Mouse (Mus musculus): ENCODE results near the gene Nacad. TPM values are rescaled to one million over a fixed set of nuclear protein-coding genes. Genes with fewer than 3 reads are reported as not detected.

The Nacad gene
- total RNA-seq, 2 experiments from 2014 or later, result 41.3 to 51.0 TPM

- no peak for DNase-seq (ENCODE audit: low spot score in 2 of 2)
- intact Hi-C loops (cut with DNase I), result no loop called here
Observed at GRCm38 (mm10) chr11:6588295-6588694, 17.6 kb downstream of the Nacad start.

GRCm38 (mm10) chr11:6587249-6587940 lies 18.5 kb downstream of the Nacad start:
- intact Hi-C loops (cut with DNase I), result no loop called here
- no peak for DNase-seq (ENCODE audit: low spot score in 2 of 2)

DNA sequence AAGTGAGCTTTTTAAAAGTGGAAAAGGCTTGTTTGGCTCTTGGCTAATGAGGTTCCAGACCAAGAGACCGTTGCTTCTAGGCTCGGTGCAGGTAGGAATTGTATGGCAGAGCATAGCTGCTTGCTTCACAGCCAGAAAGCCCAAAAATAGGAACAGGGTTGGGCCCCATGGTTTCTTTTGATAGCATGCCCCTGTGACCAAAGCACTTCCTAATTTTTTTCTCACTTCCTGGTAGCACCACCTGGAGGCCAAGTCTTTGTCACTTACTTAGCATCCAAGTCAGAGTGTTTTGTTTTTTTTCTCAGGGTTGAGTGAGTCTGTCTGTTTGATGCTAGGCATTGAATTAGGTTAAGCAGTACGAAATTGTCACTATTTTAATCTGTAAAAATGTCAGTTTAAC lies 19.2 kb downstream of the Nacad start:
- intact Hi-C loops (cut with DNase I), result no loop called here
- no peak for DNase-seq (ENCODE audit: low spot score in 2 of 2)

DNA sequence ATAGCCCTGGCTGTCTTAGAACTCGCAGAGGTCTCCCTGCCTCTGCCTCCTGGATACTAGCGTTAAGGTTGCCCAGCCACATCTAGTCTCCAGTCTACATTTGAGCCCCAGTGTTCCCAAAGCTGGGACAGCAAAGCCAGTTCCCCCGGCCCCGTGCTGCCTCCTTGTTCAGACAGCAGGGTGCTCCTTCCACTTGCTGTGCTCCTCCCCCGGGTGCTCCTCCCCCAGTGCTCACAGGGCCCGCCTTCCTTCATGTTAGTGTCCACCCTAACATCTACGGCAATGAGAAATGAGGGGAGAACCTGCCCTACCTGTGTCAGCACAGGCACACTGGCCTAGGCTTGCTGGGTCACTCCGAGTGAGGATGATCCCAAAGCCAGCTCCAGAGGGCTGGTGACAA lies 20.1 kb downstream of the Nacad start:
- DNase-seq (ENCODE audit: low spot score in 2 of 2), result no peak
- intact Hi-C loops (cut with DNase I), result no loop called here

DNA sequence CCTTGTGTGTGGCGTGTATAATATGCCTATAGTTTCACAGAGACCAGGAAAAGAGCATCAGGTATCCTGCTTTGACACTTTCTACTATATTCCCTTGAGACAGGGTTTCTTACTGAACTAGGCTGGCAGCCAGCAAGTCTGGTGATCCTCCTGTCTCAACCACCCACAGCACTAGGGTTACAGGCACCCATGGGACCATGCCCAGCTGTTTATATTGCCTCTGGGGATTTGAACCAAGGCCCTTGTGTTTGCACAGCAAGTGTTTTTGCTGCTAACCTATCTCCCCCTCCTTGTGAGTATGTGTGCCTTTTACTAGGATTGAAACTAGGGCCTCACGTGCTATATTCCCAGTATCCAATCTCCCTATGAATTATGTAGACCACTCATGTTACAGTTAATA lies 24.3 kb downstream of the Nacad start:
- DNase-seq (ENCODE audit: low spot score in 2 of 2), result no peak

DNA sequence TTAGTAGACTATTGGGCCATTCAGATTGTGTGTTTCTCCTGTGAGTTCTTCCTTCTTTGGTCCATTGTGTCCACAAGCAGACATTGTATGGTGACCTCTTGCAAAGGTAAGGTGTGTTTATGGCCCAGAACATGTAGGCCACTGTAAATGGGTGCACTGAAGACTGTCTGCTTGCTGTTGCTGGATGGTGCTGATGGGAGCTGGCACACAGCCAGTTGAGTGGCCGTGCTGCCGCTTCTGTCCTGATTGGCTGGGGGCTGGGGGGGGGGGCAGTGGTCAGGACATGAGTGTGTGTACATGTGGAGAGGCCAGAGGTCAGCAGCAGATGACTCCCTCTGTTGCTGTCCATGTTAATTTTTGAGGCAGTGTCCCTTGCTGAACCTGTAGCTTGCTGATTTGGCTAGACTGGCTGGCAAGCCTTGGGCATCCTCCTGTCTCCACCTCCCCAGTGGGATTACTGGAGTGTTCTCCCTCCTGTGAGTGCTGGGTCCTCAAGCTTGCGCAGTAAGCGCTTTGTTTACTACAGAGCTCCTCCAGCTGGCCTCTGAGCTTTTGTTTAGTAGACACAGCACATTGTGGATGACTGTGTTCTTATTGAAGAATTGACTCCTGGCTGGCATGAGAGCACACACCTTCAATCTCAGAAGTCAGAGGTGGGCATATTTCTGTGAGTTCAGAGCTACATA lies 25.6 kb downstream of the Nacad start:
- intact Hi-C loops (cut with DNase I), result no loop called here
- DNase-seq (ENCODE audit: low spot score in 2 of 2), result no peak

More for the DNA sequence above, 24.3 kb downstream of the Nacad start:
- intact Hi-C loops (cut with DNase I), result no loop called here

GRCm38 (mm10) chr11:6579361-6579760 lies 26.5 kb downstream of the Nacad start:
- no peak for DNase-seq (ENCODE audit: low spot score in 2 of 2)
- intact Hi-C loops (cut with DNase I), result no loop called here

DNA sequence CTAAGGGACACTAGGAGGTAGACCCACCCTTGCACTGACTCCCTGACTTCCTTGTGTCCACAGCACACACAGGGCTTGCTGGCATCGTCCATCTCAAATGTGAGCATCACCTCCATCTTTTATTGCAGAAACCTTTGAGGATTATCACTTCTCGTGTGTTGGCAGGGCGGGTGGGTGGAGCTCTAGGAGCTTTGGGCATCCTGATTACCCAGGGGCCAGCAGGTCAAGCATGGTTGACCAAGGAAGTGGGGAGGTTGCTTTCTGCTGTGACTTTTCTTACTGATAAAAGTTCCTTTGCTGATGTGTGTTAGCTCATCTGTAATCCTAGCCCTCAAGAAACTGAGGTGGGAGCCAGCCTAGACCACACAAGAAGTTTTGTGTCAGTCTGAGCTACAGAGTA lies 29.7 kb downstream of the Nacad start:
- DNase-seq (ENCODE audit: low spot score in 2 of 2), result no peak
- intact Hi-C loops (cut with DNase I), result no loop called here

DNA sequence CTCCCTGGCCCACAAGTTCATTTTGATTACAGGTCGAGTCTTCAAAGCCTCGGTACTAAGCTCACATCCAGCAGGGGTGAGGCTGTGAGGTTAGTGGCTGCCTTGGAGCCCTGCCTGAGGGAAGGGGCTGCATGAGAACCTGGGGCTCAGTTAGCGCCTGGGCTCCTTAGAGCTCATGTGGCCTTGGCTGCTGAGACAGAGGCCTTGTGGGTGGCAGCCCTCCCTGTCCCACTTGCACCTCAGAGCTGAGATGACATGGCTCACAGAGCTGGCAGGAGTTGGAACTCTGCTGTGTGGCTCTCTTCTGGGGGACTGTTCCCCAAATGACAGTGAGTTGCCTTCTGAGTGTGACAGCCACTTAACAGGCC lies 36.5 kb downstream of the Nacad start:
- DNase-seq (ENCODE audit: low spot score in 2 of 2), result no peak
- intact Hi-C loops (cut with DNase I), result no loop called here

GRCm38 (mm10) chr11:6568584-6569409 lies 37.1 kb downstream of the Nacad start:
- DNase-seq (ENCODE audit: low spot score in 2 of 2), result peak; percentile 37 to 47

GRCm38 (mm10) chr11:6567951-6568350 lies 37.9 kb downstream of the Nacad start:
- no peak for DNase-seq (ENCODE audit: low spot score in 2 of 2)
- intact Hi-C loops (cut with DNase I), result no loop called here

More at GRCm38 (mm10) chr11:6568584-6569409, 37.1 kb downstream of the Nacad start:
- intact Hi-C loops (cut with DNase I), result no loop called here

DNA sequence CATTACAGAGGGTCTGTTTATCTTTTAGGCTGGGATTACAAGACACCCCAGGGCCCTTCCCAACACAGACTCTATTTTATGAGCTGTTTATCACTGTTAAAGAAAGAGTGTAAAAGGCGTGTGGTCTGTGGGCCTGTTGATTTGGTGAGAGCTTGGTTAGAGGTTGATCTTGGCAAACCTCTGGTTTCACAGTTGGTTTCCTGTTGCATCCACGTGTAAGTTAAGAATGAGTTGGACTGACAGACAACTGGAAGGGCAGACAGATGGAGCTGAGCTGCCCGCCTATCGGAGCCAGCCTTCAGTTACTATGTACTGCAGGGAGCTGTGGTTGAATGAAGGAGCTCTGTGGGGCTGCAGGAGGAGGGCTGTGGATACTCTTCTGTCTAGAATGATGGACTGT lies 39.4 kb downstream of the Nacad start:
- intact Hi-C loops (cut with DNase I), result no loop called here
- no peak for DNase-seq (ENCODE audit: low spot score in 2 of 2)

- intact Hi-C loops (cut with DNase I), result no loop called here
- DNase-seq (ENCODE audit: low spot score in 2 of 2), result no peak
Observed at GRCm38 (mm10) chr11:6563201-6563600, 42.7 kb downstream of the Nacad start.

- intact Hi-C loops (cut with DNase I), result no loop called here
Observed at GRCm38 (mm10) chr11:6562359-6562758, 43.5 kb downstream of the Nacad start.

GRCm38 (mm10) chr11:6561474-6561873 lies 44.4 kb downstream of the Nacad start:
- no peak for DNase-seq (ENCODE audit: low spot score in 2 of 2)
- intact Hi-C loops (cut with DNase I), result no loop called here

More at GRCm38 (mm10) chr11:6562359-6562758, 43.5 kb downstream of the Nacad start:
- DNase-seq (ENCODE audit: low spot score in 2 of 2), result no peak

DNA sequence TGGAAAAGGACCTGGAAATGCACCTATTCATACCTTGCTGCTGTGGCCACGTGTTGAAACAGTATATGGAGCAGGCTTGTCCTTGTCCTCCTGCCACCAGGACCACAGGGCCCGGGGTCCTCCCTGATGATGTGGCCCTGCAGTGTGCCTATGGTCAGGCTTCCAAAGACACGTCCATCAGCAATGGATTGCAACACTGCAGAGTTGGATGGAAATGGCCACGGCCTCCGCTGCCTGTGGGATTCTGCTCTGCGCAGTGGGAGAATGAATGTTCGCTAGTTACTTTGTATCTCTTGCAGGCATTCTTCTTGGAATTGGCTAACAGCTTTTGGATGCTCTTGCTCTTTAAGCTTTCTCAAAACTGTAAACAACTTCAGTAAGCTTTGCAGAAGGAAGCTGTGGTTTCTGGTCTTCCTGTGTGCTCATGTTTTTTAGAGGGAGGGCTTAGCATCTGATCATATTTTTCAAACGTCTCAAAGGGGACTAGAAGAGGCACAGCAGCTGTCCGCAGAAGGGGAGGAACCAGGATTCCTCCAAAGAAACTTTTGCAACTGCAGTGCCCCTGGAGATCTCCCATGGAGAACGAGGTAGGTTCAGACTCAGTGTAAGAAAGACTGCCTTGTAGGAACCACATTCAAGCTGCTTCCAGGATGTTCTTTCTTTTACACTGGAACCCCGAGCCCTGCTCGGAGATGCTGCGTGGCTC lies 45.0 kb downstream of the Nacad start:
- no peak for DNase-seq (ENCODE audit: low spot score in 2 of 2)
- intact Hi-C loops (cut with DNase I), result no loop called here

GRCm38 (mm10) chr11:6559996-6560395 lies 45.9 kb downstream of the Nacad start:
- DNase-seq (ENCODE audit: low spot score in 2 of 2), result no peak
- intact Hi-C loops (cut with DNase I), result no loop called here

- no peak for DNase-seq (ENCODE audit: low spot score in 2 of 2)
- intact Hi-C loops (cut with DNase I), result no loop called here
Observed at GRCm38 (mm10) chr11:6558234-6558633, 47.6 kb downstream of the Nacad start.

DNA sequence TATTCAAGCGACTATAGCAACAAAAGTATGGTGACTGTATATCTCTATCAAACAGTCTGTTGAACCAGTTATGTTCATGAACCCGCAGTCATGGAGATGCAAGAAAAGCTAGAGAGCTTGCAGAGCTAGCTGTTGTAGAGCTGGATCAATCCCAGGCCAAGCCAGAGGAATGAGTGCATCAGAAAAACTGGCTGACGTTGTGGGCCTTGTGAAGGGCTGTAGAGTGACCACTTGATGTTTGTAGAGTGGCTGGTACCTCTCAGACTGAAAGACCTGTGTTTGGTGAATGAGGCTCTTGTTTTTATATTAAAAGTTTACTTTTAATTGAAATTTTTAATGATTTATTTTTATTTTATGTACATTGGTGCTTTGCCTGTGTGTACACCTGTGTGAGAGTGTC lies 55.7 kb downstream of the Nacad start:
- intact Hi-C loops (cut with DNase I), result no loop called here
- no peak for DNase-seq (ENCODE audit: low spot score in 2 of 2)

DNA sequence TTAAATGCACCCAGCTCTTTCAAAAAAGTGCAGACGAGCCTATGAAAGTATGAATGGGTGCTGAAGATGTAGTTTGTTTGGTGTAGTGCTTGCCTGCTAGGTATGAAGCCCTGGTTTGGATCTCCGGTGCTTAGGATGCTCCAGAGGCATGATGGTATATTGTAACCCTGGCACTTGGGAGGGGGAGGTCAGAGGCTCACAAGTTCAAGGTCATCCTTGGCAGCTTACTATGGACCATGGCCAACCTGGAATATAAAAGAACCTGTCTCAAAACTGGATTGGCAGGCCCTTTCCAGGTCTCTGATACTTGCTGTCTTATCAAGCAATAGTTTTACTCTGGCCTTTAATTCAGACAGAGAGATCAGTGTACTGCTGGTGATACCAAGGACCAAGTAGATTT lies 56.1 kb downstream of the Nacad start:
- intact Hi-C loops (cut with DNase I), result no loop called here
- DNase-seq (ENCODE audit: low spot score in 2 of 2), result no peak
